Mouse (Mus musculus) embryonic facial prominence, embryonic 14.5 days (tissue): Measurements from ENCODE around the gene Arhgap22. TPM values are rescaled to one million over a fixed set of nuclear protein-coding genes. Genes with fewer than 3 reads are reported as not detected.

Experiments
- ATAC-seq: fragments of 200-750 bp; cut with Nextera tagmentation; 2 replicates; pipeline ENCODE4 v1.8.0; 2017; ENCODE audit warnings: low read depth, moderate number of reproducible peaks, moderate TSS enrichment
- DNase-seq: peaks from one replicate; pipeline ENCODE4 v3.0.0-alpha.2; 2015; ENCODE audit warnings: low spot score
- H3K27ac ChIP-seq: fragments of 300-500 bp; sonication (generic); replicated peaks from 2 replicates; pipeline ENCODE4 v1.5.1; 2014; ENCODE audit warnings: low read depth, mild to moderate bottlenecking, low read length, moderate library complexity
- H3K27me3 ChIP-seq: fragments of 300-500 bp; sonication (generic); replicated peaks from 2 replicates; pipeline ENCODE4 v1.6.1; 2014; ENCODE audit warnings: low read length; ENCODE audit not compliant: control insufficient read depth, insufficient read depth
- H3K36me3 ChIP-seq: fragments of 300-500 bp; sonication (generic); 2 replicates; pipeline ENCODE4 v1.6.1; 2014; ENCODE audit warnings: low read length, mixed read lengths; ENCODE audit not compliant: control insufficient read depth, insufficient read depth
- H3K4me1 ChIP-seq: fragments of 300-500 bp; sonication (generic); 2 replicates; pipeline ENCODE4 v1.6.1; 2014; ENCODE audit warnings: antibody characterized with exemption, low read length; ENCODE audit not compliant: control insufficient read depth, insufficient read depth
- H3K4me2 ChIP-seq: fragments of 300-500 bp; sonication (generic); 2 replicates; pipeline ENCODE4 v1.6.1; 2014; ENCODE audit warnings: low read depth, mild to moderate bottlenecking, low read length, moderate library complexity, mixed read lengths
- H3K4me3 ChIP-seq: fragments of 300-500 bp; sonication (generic); 2 replicates; pipeline ENCODE4 v1.5.1; 2014; ENCODE audit warnings: low read depth, mild to moderate bottlenecking, low read length
- H3K9ac ChIP-seq: fragments of 300-500 bp; sonication (generic); 2 replicates; pipeline ENCODE4 v1.6.1; 2014; ENCODE audit warnings: low read depth, mild to moderate bottlenecking, low read length, moderate library complexity, mixed read lengths
- H3K9me3 ChIP-seq: fragments of 300-500 bp; sonication (generic); 2 replicates; pipeline ENCODE4 v1.6.1; 2016; ENCODE audit warnings: low read length; ENCODE audit not compliant: control insufficient read depth
- WGBS: fragments of 180-500 bp; shearing (Covaris S2); extraction: QIAGEN DNeasy Blood & Tissue Kit; methylation state at CpG from one replicate; pipeline ENCODE4 v1.1.7; 2014; 5-methylcytosine and 5-hydroxymethylcytosine counted together
- polyA plus RNA-seq: library from polyadenylated mRNA; unstranded; fragments of >200 nt; fragmentation: Nextera tagmentation; extraction: Ambion mirVana; gene quantifications from 2 replicates; pipeline ENCODE4 v1.2.1, GENCODE M21; 2014

The Arhgap22 gene
- polyA plus RNA-seq, 1 experiment from 2014 or later = 2.9 TPM

DNA sequence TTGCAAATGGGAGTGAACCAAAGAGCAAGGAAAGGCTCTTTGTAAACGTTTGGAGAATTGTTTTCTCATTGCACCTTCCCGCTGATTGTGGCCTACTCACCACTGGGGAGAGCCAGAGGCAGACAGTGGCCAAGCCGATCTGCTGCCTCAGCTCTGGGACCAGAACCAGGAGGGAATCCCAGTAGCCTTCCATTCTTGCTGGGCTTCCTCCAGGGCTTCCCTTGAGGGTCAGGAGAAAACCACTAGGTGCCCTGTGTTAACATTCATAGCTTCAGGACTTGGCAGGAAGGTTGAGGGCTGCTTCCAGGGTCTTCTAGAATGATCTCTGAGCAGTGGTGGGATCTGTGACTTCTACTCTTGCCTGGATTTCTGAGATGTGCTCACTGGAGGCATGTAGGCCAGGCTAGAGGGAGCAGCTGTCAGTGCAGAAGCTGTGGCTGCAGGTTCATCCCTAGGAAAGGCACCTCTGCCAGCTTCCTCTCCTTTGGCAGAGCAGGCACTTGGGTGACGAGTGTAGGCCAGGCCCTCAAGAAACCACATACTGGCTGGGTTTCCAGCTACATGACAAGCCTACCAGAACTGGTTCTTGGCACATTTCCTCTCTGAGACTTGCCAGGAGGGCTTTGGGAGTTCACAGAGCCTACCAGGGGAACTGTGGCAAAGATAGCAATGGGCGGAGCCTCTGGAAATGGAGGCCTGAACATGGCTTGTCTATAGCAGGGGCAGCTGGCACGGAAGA is 138.3 kb downstream of the Arhgap22 start:
- Histone ChIP-seq H3K27me3 (peaks cover 36% of the 10 kb centered on the region), H3K4me2 (no peak overlapping the region), H3K4me3 (no peak overlapping the region), H3K4me1 (no peaks in the 10 kb centered on the region), H3K9ac (no peak overlapping the region), H3K36me3 (no peaks in the 10 kb centered on the region), H3K27ac (no peak overlapping the region), H3K9me3 (no peaks in the 10 kb centered on the region)
- 64% methylated on average over 6 of the region's 6 CpGs for WGBS
- ATAC-seq (no peak), DNase-seq (no peak)

DNA sequence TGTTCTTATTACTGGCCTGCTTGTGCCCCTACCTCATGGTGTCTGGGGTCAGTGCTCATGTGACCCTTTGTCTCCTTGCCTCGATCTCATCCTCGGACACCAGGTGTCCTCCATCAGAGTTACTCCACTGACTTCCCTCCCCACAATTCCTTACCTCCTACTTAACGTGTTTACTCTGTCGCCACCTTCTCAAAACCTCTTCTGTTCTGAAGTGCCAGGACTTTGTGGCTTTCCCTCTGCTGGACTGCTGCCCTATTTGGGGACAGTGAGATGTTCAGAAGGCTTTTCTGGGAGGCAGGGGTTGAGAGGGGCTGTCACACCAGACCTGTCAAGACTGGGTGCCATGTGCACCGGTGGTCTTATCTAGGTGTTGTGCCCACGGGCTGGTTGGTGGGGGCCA is 139.1 kb downstream of the Arhgap22 start:
- H3K9ac ChIP-seq = no peak overlapping the region
- no peaks in the 10 kb centered on the region for H3K9me3 ChIP-seq
- H3K4me2 ChIP-seq = no peak overlapping the region
- H3K36me3 ChIP-seq = no peaks in the 10 kb centered on the region
- WGBS = 74% methylated on average over 6 of the region's 6 CpGs
- no peak overlapping the region for H3K27ac ChIP-seq
- no peak for DNase-seq
- no peaks in the 10 kb centered on the region for H3K4me1 ChIP-seq
- no peak for ATAC-seq
- no peak overlapping the region for H3K4me3 ChIP-seq
- peaks cover 36% of the 10 kb centered on the region for H3K27me3 ChIP-seq

DNA sequence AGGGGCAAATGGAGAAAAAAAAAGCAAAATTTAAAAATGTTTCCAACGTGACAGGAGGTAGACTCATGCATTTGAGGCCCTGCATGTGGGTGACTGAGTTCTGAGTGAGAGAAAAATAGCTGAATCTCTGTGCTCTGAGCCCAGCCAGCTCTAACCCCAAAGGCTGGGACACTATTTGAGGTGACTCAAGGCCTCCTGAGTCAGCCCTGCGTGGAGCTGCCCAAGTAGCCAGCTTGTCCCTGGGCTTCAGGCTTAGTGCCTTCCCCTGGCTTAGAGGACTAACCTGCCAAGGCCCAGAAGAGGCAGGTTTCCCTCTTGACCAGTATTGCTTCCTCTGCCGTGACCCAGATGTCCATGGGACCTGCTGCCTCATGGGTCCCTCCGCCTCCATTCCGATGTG is 141.4 kb downstream of the Arhgap22 start:
- no peak overlapping the region for H3K4me3 ChIP-seq
- no peaks in the 10 kb centered on the region for H3K4me1 ChIP-seq
- no peak overlapping the region for H3K27ac ChIP-seq
- H3K9ac ChIP-seq = no peak overlapping the region
- H3K9me3 ChIP-seq = no peaks in the 10 kb centered on the region
- no peak for ATAC-seq
- H3K4me2 ChIP-seq = no peak overlapping the region
- 88% methylated on average over 5 of the region's 5 CpGs for WGBS
- H3K36me3 ChIP-seq = no peaks in the 10 kb centered on the region
- no peak for DNase-seq
- H3K27me3 ChIP-seq = peaks cover 26% of the 10 kb centered on the region

DNA sequence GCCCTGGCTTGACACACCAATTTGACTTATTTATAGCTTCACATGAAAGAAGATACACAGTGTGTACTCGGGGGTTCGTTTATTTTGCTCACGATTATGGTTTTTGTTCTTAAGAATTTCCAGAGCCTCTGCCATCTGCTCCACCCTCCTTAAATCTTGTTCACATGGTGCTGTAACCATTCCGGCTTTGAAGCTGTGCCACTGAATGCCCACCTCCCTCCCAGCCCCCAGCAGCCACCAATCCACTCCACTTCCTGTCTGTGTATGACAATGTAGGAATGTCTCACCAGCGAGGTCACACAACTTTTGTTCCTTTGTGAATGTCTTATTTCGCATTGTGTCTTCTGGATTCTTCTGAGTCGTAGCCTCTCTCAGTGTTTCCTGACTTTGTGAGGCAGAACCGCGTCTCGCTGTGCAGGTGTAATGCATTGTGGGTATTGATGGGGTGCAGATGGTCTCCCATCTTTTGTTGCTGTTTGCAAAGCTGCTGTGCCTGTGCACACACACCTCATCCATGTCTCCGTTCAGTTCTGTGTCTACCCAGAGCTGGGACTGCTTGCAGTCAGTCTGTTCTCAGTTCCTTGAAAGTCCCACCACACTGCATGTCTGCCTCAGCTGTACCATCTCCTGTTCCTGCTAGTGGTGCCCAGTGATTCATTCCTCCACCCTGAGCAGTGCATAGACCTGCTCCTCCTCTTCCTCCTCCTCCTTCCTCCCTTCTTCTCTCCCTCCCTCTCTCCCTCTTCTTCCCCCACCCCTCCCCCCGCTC is 144.0 kb downstream of the Arhgap22 start:
- H3K4me3 ChIP-seq = no peak overlapping the region
- no peaks in the 10 kb centered on the region for H3K4me1 ChIP-seq
- DNase-seq (no peak), ATAC-seq (no peak)
- 70% methylated on average over 12 of the region's 12 CpGs for WGBS
- H3K9ac ChIP-seq = no peak overlapping the region
- peaks cover under 1% of the 10 kb centered on the region; the same call in 1 of the 2 replicates for H3K27me3 ChIP-seq
- no peak overlapping the region for H3K4me2 ChIP-seq
- H3K36me3 ChIP-seq = no peaks in the 10 kb centered on the region
- H3K27ac ChIP-seq = no peak overlapping the region
- H3K9me3 ChIP-seq = no peaks in the 10 kb centered on the region

DNA sequence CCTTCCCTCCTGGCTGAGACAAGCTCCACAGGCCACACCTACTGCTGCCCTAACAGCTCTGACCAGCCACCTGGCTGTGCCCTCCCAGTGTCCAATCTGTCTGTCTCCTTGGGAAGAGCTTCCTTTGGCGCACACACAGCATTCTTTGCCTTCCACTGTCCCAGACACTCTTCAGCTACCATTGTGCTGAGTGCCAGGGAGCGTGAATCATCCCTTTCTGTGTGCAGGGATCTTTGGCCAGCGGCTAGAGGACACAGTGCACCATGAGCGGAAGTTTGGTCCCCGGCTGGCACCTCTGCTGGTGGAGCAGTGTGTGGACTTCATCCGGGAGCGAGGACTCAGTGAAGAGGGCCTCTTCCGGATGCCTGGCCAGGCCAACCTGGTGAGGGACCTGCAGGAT is 145.1 kb downstream of the Arhgap22 start:
- Histone ChIP-seq H3K27ac (no peak overlapping the region), H3K27me3 (no peaks in the 10 kb centered on the region), H3K4me2 (no peak overlapping the region), H3K9ac (no peak overlapping the region), H3K9me3 (no peaks in the 10 kb centered on the region), H3K4me1 (no peaks in the 10 kb centered on the region), H3K4me3 (no peak overlapping the region), H3K36me3 (no peaks in the 10 kb centered on the region)
- DNase-seq (no peak), ATAC-seq (no peak)
- WGBS = 91% methylated on average over 8 of the region's 8 CpGs

DNA sequence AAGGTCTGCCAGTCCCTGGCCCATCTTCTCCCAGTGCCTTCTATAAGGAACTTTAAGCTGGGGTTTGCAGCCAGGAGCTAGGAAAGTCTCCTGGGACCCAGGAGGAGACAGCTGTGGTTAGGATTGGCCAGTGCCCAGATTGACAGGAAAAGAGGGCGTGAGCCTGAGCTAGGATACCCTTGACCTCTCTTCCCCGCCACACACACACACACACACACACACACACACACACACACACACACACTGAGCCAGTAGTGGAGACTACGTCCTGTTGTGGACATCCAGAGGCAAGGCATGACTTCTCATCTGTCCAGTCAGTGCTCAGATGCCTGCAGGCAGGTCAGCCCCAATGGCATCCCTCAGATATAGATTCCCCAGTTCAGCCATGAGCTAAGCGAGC is 147.7 kb downstream of the Arhgap22 start:
- H3K36me3 ChIP-seq = no peaks in the 10 kb centered on the region
- no peak for DNase-seq
- WGBS = 32% methylated on average over 4 of the region's 4 CpGs
- no peak overlapping the region for H3K27ac ChIP-seq
- no peak overlapping the region for H3K9ac ChIP-seq
- no peak overlapping the region for H3K4me3 ChIP-seq
- H3K27me3 ChIP-seq = no peaks in the 10 kb centered on the region
- ATAC-seq = no peak
- no peaks in the 10 kb centered on the region for H3K9me3 ChIP-seq
- no peak overlapping the region for H3K4me2 ChIP-seq
- no peaks in the 10 kb centered on the region for H3K4me1 ChIP-seq

DNA sequence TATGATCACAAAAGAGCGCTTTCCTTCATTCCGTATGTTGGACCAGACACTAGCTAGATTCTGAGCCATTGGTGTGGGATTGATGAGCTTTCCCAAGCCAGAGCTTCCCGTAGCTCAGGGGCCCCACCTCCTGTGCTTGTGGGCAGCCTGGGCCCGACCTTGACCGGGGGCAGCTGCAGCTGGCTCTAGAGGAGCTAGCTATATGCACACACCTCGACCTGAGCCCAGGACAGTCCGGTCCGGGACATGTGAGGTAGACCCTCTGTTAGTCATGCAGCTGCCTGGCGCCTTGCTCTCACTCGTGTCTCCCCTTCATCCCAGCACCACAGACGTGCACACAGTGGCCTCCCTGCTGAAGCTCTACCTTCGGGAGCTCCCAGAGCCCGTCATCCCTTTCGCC is 148.3 kb downstream of the Arhgap22 start:
- Histone ChIP-seq H3K4me2 (no peak overlapping the region), H3K9ac (no peak overlapping the region)
- ATAC-seq = no peak

DNA sequence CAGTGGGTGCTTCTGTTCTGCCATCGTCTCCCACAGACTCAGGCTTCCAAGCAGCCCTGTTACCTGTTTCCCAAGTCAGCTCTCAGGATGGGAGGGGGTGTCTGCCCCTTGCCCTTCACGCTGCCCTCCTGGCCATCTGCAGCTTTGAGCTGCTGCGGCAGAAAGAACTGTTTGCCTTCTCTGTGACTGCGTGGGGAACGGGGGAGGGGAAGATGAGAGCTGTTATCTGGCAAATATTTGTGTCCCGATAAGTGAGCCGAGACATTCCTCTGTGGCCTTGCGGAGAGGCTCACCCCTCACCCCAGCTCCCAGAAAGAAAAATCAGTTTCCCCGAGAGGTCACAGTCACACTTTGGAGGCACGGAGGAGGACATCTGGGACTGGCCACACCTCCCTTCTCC is 149.0 kb downstream of the Arhgap22 start:
- no peak overlapping the region for H3K4me2 ChIP-seq

More for the DNA sequence above, 148.3 kb downstream of the Arhgap22 start:
- H3K4me1 ChIP-seq = no peaks in the 10 kb centered on the region
- no peaks in the 10 kb centered on the region for H3K27me3 ChIP-seq
- no peak overlapping the region for H3K27ac ChIP-seq
- H3K36me3 ChIP-seq = no peaks in the 10 kb centered on the region
- H3K4me3 ChIP-seq = no peak overlapping the region
- DNase-seq = no peak
- no peaks in the 10 kb centered on the region for H3K9me3 ChIP-seq
- WGBS = 56% methylated on average over 14 of the region's 14 CpGs

More for the DNA sequence above, 149.0 kb downstream of the Arhgap22 start:
- no peak overlapping the region for H3K27ac ChIP-seq
- H3K36me3 ChIP-seq = no peaks in the 10 kb centered on the region
- H3K9me3 ChIP-seq = no peaks in the 10 kb centered on the region
- WGBS = 33% methylated on average over 10 of the region's 10 CpGs
- ATAC-seq (no peak), DNase-seq (no peak)
- H3K4me1 ChIP-seq = no peaks in the 10 kb centered on the region
- no peaks in the 10 kb centered on the region for H3K27me3 ChIP-seq
- no peak overlapping the region for H3K4me3 ChIP-seq
- H3K9ac ChIP-seq = no peak overlapping the region
